Comparison of ENCODE assay signal across 8 mouse cellular contexts in genomic region chr2:79087600-79088205, GRCm38 (mm10).
DNase-seq lines count a peak whose midpoint lies in the region; ATAC-seq and TF ChIP-seq lines count a peak whose summit lies in the region.

No protein-coding gene starts in this region.

- 56% methylated on average over 9 of the region's 9 CpGs for WGBS in lung, adult 2 months

- ATAC-seq in inflammation-experienced regulatory T-cells, adult 6 months = peak; percentile 15

- no peak for DNase-seq in lung, adult 2 months
- no peak for DNase-seq in lung, postnatal 14 days
- peak; percentile 72 for DNase-seq in embryo, embryonic 10 days (ENCODE audit: low spot score)
- peak; percentile 71 for DNase-seq in retina, postnatal 1 day
- DNase-seq in left cerebral cortex, adult 18-20 months (ENCODE audit: low spot score in 2 of 2) = no peak
- no peak for DNase-seq in adipocyte (ENCODE audit: low spot score)
- DNase-seq in c-Kit-positive CD71-positive TER-119-positive erythroid progenitor cells, embryonic 14.5 days (ENCODE audit: low spot score) = no peak

- TF ChIP-seq CTCF in lung, adult 2 months (IDR thresholded peaks at IDR 0.05; ENCODE audit: insufficient read depth, low read length) = no peak

- no peaks in the 10 kb centered on the region for H3K4me1 ChIP-seq in lung, adult 2 months (ENCODE audit: control insufficient read depth, insufficient read depth, low read length)

- no peak for TF ChIP-seq POLR2A in lung, adult 2 months (IDR thresholded peaks at IDR 0.05; ENCODE audit: borderline replicate concordance, extremely low read depth, low read depth, low read length)

- H3K4me3 ChIP-seq in lung, adult 2 months (replicated peaks; ENCODE audit: extremely low read depth, low read depth, low read length) = peak overlapping the region; percentile 45

Comparison
In these comparisons a context has a peak if more than half of its experiments do, and no peak if none do; other contexts are left out.
1. DNase-seq: peak in embryo, embryonic 10 days (single experiment) and retina, postnatal 1 day (single experiment); none in lung, adult 2 months (single experiment), lung, postnatal 14 days (single experiment), left cerebral cortex, adult 18-20 months (0 of 2), adipocyte (single experiment) and c-Kit-positive CD71-positive TER-119-positive erythroid progenitor cells, embryonic 14.5 days (single experiment).